Mouse (Mus musculus) thymus, postnatal 4 days (tissue): ENCODE data around the gene Marco.
A peak's percentile ranks its signal among the peaks of the same experiment; 100 is the strongest.

Experiments
- DNase-seq: peaks from one replicate; pipeline ENCODE4 v3.0.0; 2021

The Marco gene

GRCm38 (mm10) chr1:120504924-120505323, at the start of gene Marco:
Gene Marco, minus strand, starts transcription at chr1:120505024.
- DNase-seq: no peak

- DNase-seq: no peak
These were observed 34.7 kb upstream of the Marco start for GRCm38 (mm10) chr1:120539506-120540029.

GRCm38 (mm10) chr1:120536998-120537397, 32.2 kb upstream of the Marco start:
- DNase-seq: no peak

- DNase-seq: no peak
These were observed 31.1 kb upstream of the Marco start for GRCm38 (mm10) chr1:120535919-120536318.

- DNase-seq: no peak
These were observed 27.6 kb upstream of the Marco start for GRCm38 (mm10) chr1:120532321-120532916.

- DNase-seq: no peak
These were observed 26.9 kb upstream of the Marco start for GRCm38 (mm10) chr1:120531770-120532169.

- no peak for DNase-seq
These were observed 25.1 kb upstream of the Marco start for GRCm38 (mm10) chr1:120529881-120530280.

- no peak for DNase-seq
These were observed 12.8 kb upstream of the Marco start for GRCm38 (mm10) chr1:120517618-120518017.

GRCm38 (mm10) chr1:120510311-120510710, 5.5 kb upstream of the Marco start:
- no peak for DNase-seq

GRCm38 (mm10) chr1:120508976-120509375, 4.2 kb upstream of the Marco start:
- no peak for DNase-seq

- no peak for DNase-seq
These were observed 646 bp downstream of the Marco start for GRCm38 (mm10) chr1:120504046-120504710.

GRCm38 (mm10) chr1:120501496-120501895, 3.3 kb downstream of the Marco start:
- no peak for DNase-seq

GRCm38 (mm10) chr1:120498036-120498435, 6.8 kb downstream of the Marco start:
- DNase-seq: no peak

GRCm38 (mm10) chr1:120480937-120481336, 23.9 kb downstream of the Marco start:
- no peak for DNase-seq

GRCm38 (mm10) chr1:120474825-120475224, 30.0 kb downstream of the Marco start:
- DNase-seq: no peak

GRCm38 (mm10) chr1:120468891-120469290, 35.9 kb downstream of the Marco start:
- peak; percentile 69 for DNase-seq

GRCm38 (mm10) chr1:120467323-120467722, 37.5 kb downstream of the Marco start:
- DNase-seq: no peak

- DNase-seq: peak; percentile 10
These were observed 38.1 kb downstream of the Marco start for GRCm38 (mm10) chr1:120466751-120467150.

GRCm38 (mm10) chr1:120459032-120459431, 45.8 kb downstream of the Marco start:
- DNase-seq: no peak

GRCm38 (mm10) chr1:120458524-120458923, 46.3 kb downstream of the Marco start:
- DNase-seq: no peak

- no peak for DNase-seq
These were observed 53.1 kb downstream of the Marco start for GRCm38 (mm10) chr1:120451486-120452270.

GRCm38 (mm10) chr1:120449662-120450061, 55.2 kb downstream of the Marco start:
- no peak for DNase-seq

- DNase-seq: no peak
These were observed 61.6 kb downstream of the Marco start for GRCm38 (mm10) chr1:120443228-120443639.

GRCm38 (mm10) chr1:120441587-120441986, 63.2 kb downstream of the Marco start:
- no peak for DNase-seq
